Mouse (Mus musculus) right cerebral cortex, postnatal 4 days (tissue): Measurements from ENCODE around the gene Rnf185.

Experiments used
- DNase-seq: peaks from one replicate; pipeline ENCODE4 v3.0.0-alpha.2; 2022

Rnf185 gene

DNA sequence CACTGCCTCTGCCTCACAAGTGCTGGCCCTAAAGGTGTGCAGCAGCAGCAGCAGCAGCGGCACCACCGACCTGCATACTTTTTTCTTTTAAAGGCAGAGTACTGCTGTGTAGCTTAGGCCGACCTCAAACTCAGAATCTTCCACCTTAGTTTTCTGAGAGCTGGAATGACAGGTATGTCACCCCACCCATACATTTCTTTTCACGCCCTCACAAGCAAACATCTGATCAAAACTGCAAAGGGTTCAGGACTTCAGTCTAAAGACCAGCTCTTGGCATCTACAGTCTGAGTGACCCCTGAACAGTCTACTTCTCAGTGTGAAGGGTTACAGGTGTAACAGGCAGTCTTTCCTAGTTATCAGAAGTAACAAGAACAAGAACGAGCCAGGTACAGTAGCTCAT is 61.4 kb downstream of the Rnf185 start:
- no peak for DNase-seq

- DNase-seq: no peak
Observed at GRCm38 (mm10) chr11:3389996-3390395, 62.2 kb downstream of the Rnf185 start.

DNA sequence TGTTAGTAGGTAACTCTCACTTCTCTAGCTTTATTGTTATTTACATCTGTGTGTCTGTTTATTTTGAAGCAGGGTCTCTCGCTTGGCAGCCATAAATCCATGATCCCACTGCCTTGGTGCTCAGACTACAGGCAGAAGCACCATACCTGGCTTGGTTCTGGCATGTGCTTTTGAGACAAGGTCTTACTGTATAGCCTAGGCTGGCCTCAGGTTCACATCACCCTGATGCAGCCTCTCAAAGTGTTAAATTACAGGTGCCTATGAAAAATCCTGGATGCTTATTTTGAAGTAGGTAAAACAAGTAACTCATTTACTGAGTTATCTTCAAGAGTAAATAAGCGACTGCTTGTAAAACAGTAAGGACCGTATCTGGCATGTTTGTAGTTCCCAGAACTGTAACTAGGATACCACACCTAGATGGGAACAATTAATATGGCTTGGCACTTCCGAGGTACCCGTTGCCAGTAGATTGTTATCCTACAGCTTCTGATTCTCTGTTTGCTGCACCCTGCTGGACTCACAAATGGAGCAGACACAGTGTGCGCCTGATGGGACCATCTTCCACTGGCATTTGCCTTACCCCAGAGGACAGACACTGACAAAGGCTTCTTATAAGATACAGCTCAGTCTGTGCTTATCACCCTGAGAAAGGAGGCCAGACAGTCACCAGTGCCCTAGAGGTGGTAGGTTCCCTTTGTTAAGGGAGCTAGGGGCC is 64.5 kb downstream of the Rnf185 start:
- DNase-seq: no peak

- DNase-seq: peak; percentile 94
Observed at GRCm38 (mm10) chr11:3386941-3387368, 65.2 kb downstream of the Rnf185 start.

- no peak for DNase-seq
Observed at GRCm38 (mm10) chr11:3382602-3383594, 69.3 kb downstream of the Rnf185 start.

- no peak for DNase-seq
Observed at GRCm38 (mm10) chr11:3381148-3381814, 70.9 kb downstream of the Rnf185 start.

- DNase-seq: no peak
Observed at GRCm38 (mm10) chr11:3379427-3379826, 72.7 kb downstream of the Rnf185 start.

DNA sequence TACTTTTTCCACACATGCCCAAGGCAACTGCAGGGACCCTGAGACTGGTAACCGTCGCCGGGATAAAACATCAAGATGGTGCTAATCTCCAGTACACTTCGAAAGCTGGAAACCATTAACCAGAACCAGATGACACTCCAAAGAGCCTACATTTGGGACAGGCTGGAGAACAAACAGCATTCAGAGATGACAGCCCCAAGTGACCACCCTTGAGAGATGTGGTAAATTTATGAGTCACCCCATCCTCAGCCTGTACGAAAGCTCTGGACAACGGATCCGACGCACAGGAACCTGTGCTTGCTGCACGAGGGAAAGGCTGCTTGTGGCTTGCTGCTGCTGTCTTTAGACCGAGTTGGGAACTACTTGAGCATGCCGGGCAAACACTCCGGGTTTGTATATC is 77.4 kb downstream of the Rnf185 start:
- DNase-seq: no peak

GRCm38 (mm10) chr11:3374293-3374645 is 77.9 kb downstream of the Rnf185 start:
- DNase-seq: no peak

DNA sequence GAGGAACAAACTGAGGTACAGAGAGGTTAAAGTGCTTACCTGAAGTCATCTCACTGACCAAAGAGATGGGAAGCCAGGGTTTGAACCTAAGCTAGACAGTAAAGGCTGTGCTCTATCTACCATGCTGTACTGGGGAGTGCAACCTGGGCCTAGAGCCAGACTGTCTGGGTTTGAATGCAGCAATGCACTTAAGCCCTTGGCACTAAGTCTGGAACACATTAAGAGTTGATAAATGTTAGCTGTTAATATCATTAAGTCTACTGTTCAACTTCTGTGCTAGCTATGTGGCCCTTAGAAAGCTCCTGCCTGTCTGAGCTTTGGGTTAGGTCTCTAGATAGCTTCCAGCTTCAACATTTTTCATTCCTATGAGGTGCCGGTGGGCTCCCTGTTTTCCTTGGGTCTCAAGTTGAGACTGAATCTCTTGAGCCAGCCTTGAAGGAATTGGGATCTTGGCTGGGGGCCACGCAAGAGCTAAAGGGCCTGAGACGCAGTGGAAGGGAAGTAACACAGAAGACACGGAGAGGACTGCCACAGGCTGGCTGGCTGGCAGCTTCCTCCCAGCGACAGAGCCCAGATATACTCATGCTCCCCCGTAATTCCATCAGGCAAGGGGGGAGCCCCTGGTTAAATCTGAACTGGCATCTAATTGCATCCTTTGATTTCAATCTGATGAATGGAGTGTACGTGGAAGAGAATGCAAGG is 78.4 kb downstream of the Rnf185 start:
- peak; percentile 50 for DNase-seq

DNA sequence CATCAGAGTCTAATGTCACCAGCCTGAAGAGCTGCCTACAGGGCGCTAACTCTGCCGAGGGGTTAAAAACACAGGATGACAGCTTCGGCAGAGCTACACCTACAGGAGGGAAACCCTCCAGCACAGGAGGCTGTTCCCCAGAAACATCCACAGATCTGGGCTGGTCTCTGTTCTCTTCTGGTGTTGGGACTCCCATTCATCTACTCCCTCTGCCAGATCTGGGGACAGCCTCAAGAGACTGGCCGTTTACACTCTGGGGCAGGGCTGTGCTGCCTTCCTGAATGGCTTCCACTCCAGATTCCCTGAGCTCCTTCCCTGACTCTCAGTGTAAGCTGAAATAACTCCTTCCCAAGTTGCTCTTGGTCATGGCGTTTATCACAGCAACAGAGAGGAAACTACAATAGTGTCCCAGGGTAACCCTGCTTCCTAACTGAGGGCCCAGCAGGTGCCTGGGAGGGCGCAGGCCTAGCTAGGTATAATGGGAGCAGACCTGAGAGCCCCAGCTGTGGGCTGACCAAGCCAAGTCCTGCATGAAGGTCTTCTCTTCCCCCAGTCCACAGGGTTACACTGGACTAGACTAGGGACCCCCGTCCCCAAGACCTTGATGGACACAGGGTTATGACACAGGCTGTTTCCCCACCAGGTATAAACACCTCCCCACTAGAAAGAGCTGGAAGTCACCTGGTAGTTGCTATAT is 80.4 kb downstream of the Rnf185 start:
- no peak for DNase-seq

- peak; percentile 75 for DNase-seq
Observed at GRCm38 (mm10) chr11:3370928-3371598, 81.1 kb downstream of the Rnf185 start.

- DNase-seq: no peak
Observed at GRCm38 (mm10) chr11:3370162-3370561, 82.0 kb downstream of the Rnf185 start.

DNA sequence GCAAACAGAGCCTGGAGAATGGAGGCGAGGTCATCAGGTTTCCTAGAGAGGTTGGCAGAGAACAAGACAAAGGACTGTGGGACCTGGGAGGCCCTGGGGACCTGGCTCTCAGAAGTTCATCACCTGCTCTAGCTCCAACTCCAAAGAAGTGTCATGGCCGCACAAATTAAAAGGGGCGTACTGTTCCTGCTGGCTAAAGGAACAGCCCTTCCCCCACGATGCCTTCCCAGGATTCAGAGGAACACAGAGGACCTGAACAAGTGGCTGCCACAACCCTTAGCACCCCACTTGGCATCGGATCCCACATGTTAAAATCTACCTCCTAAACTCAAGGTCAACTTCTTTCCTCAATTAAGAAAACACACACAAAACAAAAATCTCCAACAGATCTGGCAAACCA is 82.7 kb downstream of the Rnf185 start:
- DNase-seq: no peak

GRCm38 (mm10) chr11:3368983-3369382 is 83.2 kb downstream of the Rnf185 start:
- DNase-seq: no peak

GRCm38 (mm10) chr11:3366411-3366810 is 85.8 kb downstream of the Rnf185 start:
- no peak for DNase-seq
